ENCODE assay signal across 20 mouse cellular contexts in the genomic region with DNA sequence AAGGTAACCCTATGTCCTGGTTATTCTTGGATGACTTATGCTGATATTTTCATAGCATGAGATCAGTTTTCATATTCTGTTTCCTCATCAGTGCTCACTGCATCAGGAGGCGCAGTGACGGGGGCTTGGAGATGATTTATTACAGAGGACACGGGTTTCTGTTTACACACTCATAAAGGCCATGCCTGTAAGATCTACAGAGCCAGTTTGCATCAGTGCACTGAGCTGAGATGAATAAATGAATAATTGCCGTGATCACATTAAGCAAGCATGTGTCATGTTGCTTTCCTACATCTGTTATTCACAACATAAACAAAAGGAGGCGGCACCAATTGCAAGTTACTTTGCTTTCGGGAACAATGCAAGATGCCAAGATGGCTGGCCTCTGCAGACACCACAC.
DNase-seq lines count a peak whose midpoint lies in the region; ATAC-seq lines count a peak whose summit lies in the region.
"Had no signal": no experiment of that assay in that cellular context is flagged by ENCODE, and none has a peak within 500 bp of the region (broad histone marks: within the 10 kb centered on the region; RNA-seq: fewer than 3 reads in every experiment).

No protein-coding gene starts in this region.

- peak; percentile 69 for ATAC-seq in forebrain, embryonic 15.5 days (replicated peaks)
- ATAC-seq in forebrain, embryonic 11.5 days (replicated peaks; ENCODE audit: low FRiP score) = no peak
- ATAC-seq in hindbrain, embryonic 13.5 days (ENCODE audit: low FRiP score) = peak; percentile 43; the same call in 1 of the 2 replicates
- ATAC-seq: midbrain, embryonic 13.5 days had no signal

- peak overlapping the region; percentile 16; the same call in 1 of the 2 replicates for H3K27ac ChIP-seq in forebrain, embryonic 15.5 days (replicated peaks)
- no peak overlapping the region for H3K27ac ChIP-seq in forebrain, embryonic 11.5 days (ENCODE audit: low read depth, low read length)
- peak overlapping the region; percentile 42 for H3K27ac ChIP-seq in hindbrain, embryonic 13.5 days
- H3K27ac ChIP-seq: embryonic facial prominence, embryonic 15.5 days; layer of hippocampus, adult 2 months; left cerebral cortex, adult 2 months; limb, embryonic 12.5 days; liver, embryonic 14.5 days; midbrain, embryonic 13.5 days; stomach, embryonic 15.5 days had no signal

- no peak overlapping the region for H3K4me3 ChIP-seq in forebrain, embryonic 15.5 days
- no peak overlapping the region for H3K4me3 ChIP-seq in forebrain, embryonic 11.5 days (ENCODE audit: low read depth, low read length)
- H3K4me3 ChIP-seq in hindbrain, embryonic 13.5 days = no peak overlapping the region
- H3K4me3 ChIP-seq: embryonic facial prominence, embryonic 15.5 days; layer of hippocampus, adult 2 months; left cerebral cortex, adult 2 months; limb, embryonic 12.5 days; midbrain, embryonic 13.5 days; myocyte; stomach, embryonic 15.5 days had no signal

- no peaks in the 10 kb centered on the region for H3K27me3 ChIP-seq in forebrain, embryonic 15.5 days
- no peaks in the 10 kb centered on the region for H3K27me3 ChIP-seq in forebrain, embryonic 11.5 days (ENCODE audit: control insufficient read depth, insufficient read depth, low read length)
- no peaks in the 10 kb centered on the region for H3K27me3 ChIP-seq in hindbrain, embryonic 13.5 days
- H3K27me3 ChIP-seq: CH12.LX; embryonic facial prominence, embryonic 15.5 days; limb, embryonic 12.5 days; midbrain, embryonic 13.5 days; stomach, embryonic 15.5 days had no signal

- H3K4me2 ChIP-seq in forebrain, embryonic 15.5 days (replicated peaks) = no peak overlapping the region
- H3K4me2 ChIP-seq in forebrain, embryonic 11.5 days (ENCODE audit: low read depth, low read length, severe bottlenecking) = no peak overlapping the region
- H3K4me2 ChIP-seq in hindbrain, embryonic 13.5 days = no peak overlapping the region
- H3K4me2 ChIP-seq: embryonic facial prominence, embryonic 15.5 days; limb, embryonic 12.5 days; midbrain, embryonic 13.5 days; stomach, embryonic 15.5 days had no signal

- no peak overlapping the region for H3K9ac ChIP-seq in forebrain, embryonic 15.5 days (replicated peaks)
- H3K9ac ChIP-seq in forebrain, embryonic 11.5 days (ENCODE audit: low read length) = no peak overlapping the region
- H3K9ac ChIP-seq in hindbrain, embryonic 13.5 days = no peak overlapping the region
- H3K9ac ChIP-seq: embryonic facial prominence, embryonic 15.5 days; limb, embryonic 12.5 days; liver, embryonic 14.5 days; midbrain, embryonic 13.5 days; stomach, embryonic 15.5 days had no signal

- WGBS in forebrain, embryonic 15.5 days = 38% methylated on average over 6 of the region's 6 CpGs
- WGBS in forebrain, embryonic 11.5 days = 76% methylated on average over 6 of the region's 6 CpGs
- 25% methylated on average over 6 of the region's 6 CpGs for WGBS in hindbrain, embryonic 13.5 days

- no peak for DNase-seq in forebrain, embryonic 11.5 days (ENCODE audit: low spot score)
- peak; percentile 30 for DNase-seq in kidney, postnatal 10 days
- DNase-seq in kidney, postnatal 36 days = no peak
- peak; percentile 79 for DNase-seq in retina, postnatal 1 day
- DNase-seq in thymus, postnatal 14 days = no peak
- DNase-seq: cerebellum, postnatal 10 days; gastrocnemius, postnatal 10 days; heart, postnatal 14 days; thymus, adult 2 months had no signal

- H3K4me1 ChIP-seq in forebrain, embryonic 15.5 days = peaks cover 8% of the 10 kb centered on the region; the same call in 1 of the 2 replicates
- no peaks in the 10 kb centered on the region for H3K4me1 ChIP-seq in forebrain, embryonic 11.5 days (replicated peaks; ENCODE audit: control insufficient read depth, insufficient read depth, low read length)
- peaks cover 28% of the 10 kb centered on the region for H3K4me1 ChIP-seq in hindbrain, embryonic 13.5 days (replicated peaks)
- H3K4me1 ChIP-seq: limb, embryonic 12.5 days; stomach, embryonic 15.5 days had no signal

- H3K36me3 ChIP-seq in forebrain, embryonic 15.5 days = no peaks in the 10 kb centered on the region
- no peaks in the 10 kb centered on the region for H3K36me3 ChIP-seq in forebrain, embryonic 11.5 days (ENCODE audit: control insufficient read depth, insufficient read depth, low read length)
- no peaks in the 10 kb centered on the region for H3K36me3 ChIP-seq in hindbrain, embryonic 13.5 days
- H3K36me3 ChIP-seq: embryonic facial prominence, embryonic 15.5 days; limb, embryonic 12.5 days; midbrain, embryonic 13.5 days; stomach, embryonic 15.5 days had no signal

- H3K9me3 ChIP-seq in forebrain, embryonic 15.5 days = no peaks in the 10 kb centered on the region
- H3K9me3 ChIP-seq in forebrain, embryonic 11.5 days (ENCODE audit: control insufficient read depth, low read length) = no peaks in the 10 kb centered on the region
- no peaks in the 10 kb centered on the region for H3K9me3 ChIP-seq in hindbrain, embryonic 13.5 days
- H3K9me3 ChIP-seq: embryonic facial prominence, embryonic 15.5 days; limb, embryonic 12.5 days; midbrain, embryonic 13.5 days; stomach, embryonic 15.5 days had no signal

Comparison
In these comparisons a context has a peak if more than half of its experiments do, and no peak if none do; other contexts are left out.
1. DNase-seq: peak in kidney, postnatal 10 days (single experiment) and retina, postnatal 1 day (single experiment); none in forebrain, embryonic 11.5 days (single experiment), kidney, postnatal 36 days (0 of 2) and thymus, postnatal 14 days (single experiment).